Mouse (Mus musculus): ENCODE data around the gene Abhd17c.

Gene Abhd17c

GRCm38 (mm10) chr7:84117543-84118122 lies 34.1 kb downstream of the Abhd17c start:
- DNase-seq (ENCODE audit: low spot score): no peak

GRCm38 (mm10) chr7:84116621-84117542 lies 34.8 kb downstream of the Abhd17c start:
- no peak for DNase-seq (ENCODE audit: low spot score)

GRCm38 (mm10) chr7:84115385-84115784 lies 36.3 kb downstream of the Abhd17c start:
- no peak for DNase-seq (ENCODE audit: low spot score)

GRCm38 (mm10) chr7:84114775-84115174 lies 36.9 kb downstream of the Abhd17c start:
- DNase-seq (ENCODE audit: low spot score): no peak

- DNase-seq (ENCODE audit: low spot score): no peak
Observed at GRCm38 (mm10) chr7:84113035-84113390, 38.7 kb downstream of the Abhd17c start.

- no peak for DNase-seq (ENCODE audit: low spot score)
Observed at GRCm38 (mm10) chr7:84112351-84113034, 39.2 kb downstream of the Abhd17c start.

- no peak for DNase-seq (ENCODE audit: low spot score)
Observed at GRCm38 (mm10) chr7:84111716-84112350, 39.9 kb downstream of the Abhd17c start.

- DNase-seq (ENCODE audit: low spot score): no peak
Observed at GRCm38 (mm10) chr7:84106942-84107341, 44.8 kb downstream of the Abhd17c start.

GRCm38 (mm10) chr7:84102589-84102988 lies 49.1 kb downstream of the Abhd17c start:
- no peak for DNase-seq (ENCODE audit: low spot score)

- DNase-seq (ENCODE audit: low spot score): no peak
Observed at GRCm38 (mm10) chr7:84100672-84101071, 51.0 kb downstream of the Abhd17c start.

GRCm38 (mm10) chr7:84098098-84098497 lies 53.6 kb downstream of the Abhd17c start:
- no peak for DNase-seq (ENCODE audit: low spot score)

- DNase-seq (ENCODE audit: low spot score): no peak
Observed at GRCm38 (mm10) chr7:84096501-84096900, 55.2 kb downstream of the Abhd17c start.

- DNase-seq (ENCODE audit: low spot score): no peak
Observed at GRCm38 (mm10) chr7:84090793-84091192, 60.9 kb downstream of the Abhd17c start.

GRCm38 (mm10) chr7:84089777-84090176 lies 61.9 kb downstream of the Abhd17c start:
- DNase-seq (ENCODE audit: low spot score): no peak

- peak; percentile 49 for DNase-seq (ENCODE audit: low spot score)
Observed at GRCm38 (mm10) chr7:84088971-84089370, 62.7 kb downstream of the Abhd17c start.

- DNase-seq (ENCODE audit: low spot score): no peak
Observed at GRCm38 (mm10) chr7:84088191-84088590, 63.5 kb downstream of the Abhd17c start.

- peak; percentile 47 for DNase-seq (ENCODE audit: low spot score)
Observed at GRCm38 (mm10) chr7:84086039-84086829, 65.5 kb downstream of the Abhd17c start, which contains the start of gene Cemip. Cemip (minus strand) TSS chr7:84086502.

- no peak for DNase-seq (ENCODE audit: low spot score)
Observed at GRCm38 (mm10) chr7:84085049-84085945, 66.4 kb downstream of the Abhd17c start.

GRCm38 (mm10) chr7:84077257-84078013 lies 74.3 kb downstream of the Abhd17c start:
- no peak for DNase-seq (ENCODE audit: low spot score)

GRCm38 (mm10) chr7:84074266-84074665 lies 77.4 kb downstream of the Abhd17c start:
- no peak for DNase-seq (ENCODE audit: low spot score)
